Mouse (Mus musculus) natural killer cell, adult 2 months (primary cell): Measurements from ENCODE around the gene Ctu1.
A peak's percentile ranks its signal among the peaks of the same experiment; 100 is the strongest.
"Not testable (repeated sequence)": the region's sequence is repeated elsewhere in the genome, so short reads cannot be mapped to it uniquely, and the experiment has no call there.

ENCODE experiments used
- DNase-seq, 2 experiments: peaks; one replicate each; pipeline ENCODE4 v3.0.0; 2022; ENCODE audit warnings: low spot score in 2 of 2

Ctu1 gene

DNA sequence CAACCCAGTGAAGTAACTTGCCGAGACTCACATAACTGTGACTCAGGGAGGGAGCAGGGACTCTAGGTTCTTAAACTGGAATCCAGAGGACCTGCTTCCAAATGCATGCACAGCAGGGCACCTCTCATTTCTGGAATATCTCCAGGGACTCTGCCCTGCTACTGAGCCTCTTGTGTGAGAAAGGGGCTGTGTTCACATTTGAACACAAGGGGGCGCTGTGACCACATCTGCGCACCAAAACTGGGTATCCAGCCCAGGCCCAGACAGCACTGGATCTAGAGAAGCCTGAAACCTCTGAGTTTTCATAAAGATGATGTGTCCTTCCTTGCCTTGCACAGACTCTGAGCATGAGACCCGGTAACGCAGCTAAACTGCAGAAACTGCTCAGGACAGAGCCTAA, 9.1 kb downstream of the Ctu1 start:
- DNase-seq, result peak; percentile 12 to 44

DNA sequence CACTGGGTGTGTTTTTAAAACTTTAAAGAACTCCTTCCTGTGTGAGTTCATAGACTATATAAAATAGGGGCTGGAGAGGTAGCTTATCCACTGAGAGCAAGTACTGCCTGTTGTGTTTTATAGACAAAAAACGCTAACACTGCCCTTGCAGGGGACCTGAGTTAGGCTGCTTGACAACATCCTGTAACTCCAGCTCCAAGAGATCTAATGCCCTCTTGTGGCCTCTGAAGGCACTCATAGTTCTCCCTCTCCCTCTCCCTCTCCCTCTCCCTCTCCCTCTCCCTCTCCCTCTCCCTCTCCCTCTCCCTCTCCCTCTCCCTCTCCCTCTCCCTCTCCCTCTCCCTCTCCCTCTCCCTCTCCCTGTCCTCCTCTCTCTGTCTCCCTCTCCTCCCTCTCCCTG, 10.7 kb downstream of the Ctu1 start:
- not testable (repeated sequence) for DNase-seq

DNA sequence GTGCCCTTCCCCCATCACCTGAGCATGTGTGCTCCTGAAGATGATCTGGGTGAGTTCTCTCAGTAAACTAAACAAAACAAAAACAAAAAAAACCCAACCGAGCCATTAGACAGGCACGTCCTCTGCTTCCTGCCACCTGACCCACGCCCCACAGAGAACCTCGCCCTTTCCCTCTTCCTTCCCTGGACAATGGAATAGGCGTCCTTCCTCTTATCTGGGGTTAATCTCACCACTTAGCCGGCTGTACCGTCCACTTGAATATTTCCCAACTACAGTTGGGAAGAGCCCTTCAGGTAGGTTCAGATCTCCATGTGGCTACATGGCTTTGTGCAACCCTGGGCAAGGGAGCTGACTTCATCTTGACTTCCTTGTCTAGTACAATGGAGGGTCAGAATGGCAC, 13.3 kb downstream of the Ctu1 start:
- DNase-seq, result no peak

DNA sequence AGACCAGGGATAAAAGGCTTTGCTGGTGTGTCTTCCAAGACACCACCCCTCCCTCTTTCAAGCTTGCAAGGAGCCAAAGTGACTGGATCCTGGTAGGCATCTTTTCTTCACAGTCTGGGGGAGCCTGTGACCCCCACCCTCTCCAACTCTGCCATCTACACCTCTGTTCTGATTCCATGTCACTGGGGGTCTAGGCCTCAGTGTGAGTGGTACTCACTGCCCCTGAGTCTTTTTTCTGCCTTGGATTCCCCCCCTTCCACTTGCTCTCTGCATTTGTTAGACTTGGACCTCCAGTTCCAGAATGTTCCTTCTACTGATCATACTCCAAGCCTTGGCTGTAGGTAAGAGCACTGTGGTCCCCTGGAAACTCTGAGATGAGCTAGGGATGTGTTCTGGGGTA, 18.3 kb downstream of the Ctu1 start, which contains the start of gene Klk14:
Gene Klk14, plus strand, starts transcription at position 301 of the 400 bp plus-strand sequence.
- no peak for DNase-seq

DNA sequence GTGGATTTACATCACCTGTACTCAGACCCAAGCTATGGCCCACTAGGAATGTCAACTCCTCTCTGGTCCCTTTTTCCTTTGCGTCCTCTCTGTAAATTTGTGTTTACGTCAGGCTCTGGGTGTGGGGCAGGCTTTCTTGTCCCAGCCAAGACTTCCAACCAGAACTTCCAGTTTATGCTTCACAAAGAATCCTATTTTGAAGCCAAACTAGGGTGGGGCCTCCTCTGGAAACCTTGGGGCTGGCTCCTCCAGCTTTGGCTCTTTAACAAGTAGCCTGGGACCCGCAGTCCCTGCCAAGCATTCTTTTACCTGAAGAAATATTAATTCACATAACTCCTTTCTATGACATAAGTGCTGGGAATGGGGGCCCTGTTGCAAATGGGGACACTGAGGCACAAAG, 38.2 kb downstream of the Ctu1 start:
- no peak for DNase-seq

- no peak for DNase-seq
Observed at GRCm38 (mm10) chr7:43712267-43712666, 40.5 kb downstream of the Ctu1 start, which contains the start of gene Klk13. Klk13 (plus strand) TSS chr7:43712567.

GRCm38 (mm10) chr7:43712917-43713316, 41.1 kb downstream of the Ctu1 start:
- DNase-seq, result no peak

GRCm38 (mm10) chr7:43713741-43714351, 42.0 kb downstream of the Ctu1 start:
- DNase-seq, result no peak
